Mouse (Mus musculus): ENCODE measurements around the gene Exosc3.

DNA sequence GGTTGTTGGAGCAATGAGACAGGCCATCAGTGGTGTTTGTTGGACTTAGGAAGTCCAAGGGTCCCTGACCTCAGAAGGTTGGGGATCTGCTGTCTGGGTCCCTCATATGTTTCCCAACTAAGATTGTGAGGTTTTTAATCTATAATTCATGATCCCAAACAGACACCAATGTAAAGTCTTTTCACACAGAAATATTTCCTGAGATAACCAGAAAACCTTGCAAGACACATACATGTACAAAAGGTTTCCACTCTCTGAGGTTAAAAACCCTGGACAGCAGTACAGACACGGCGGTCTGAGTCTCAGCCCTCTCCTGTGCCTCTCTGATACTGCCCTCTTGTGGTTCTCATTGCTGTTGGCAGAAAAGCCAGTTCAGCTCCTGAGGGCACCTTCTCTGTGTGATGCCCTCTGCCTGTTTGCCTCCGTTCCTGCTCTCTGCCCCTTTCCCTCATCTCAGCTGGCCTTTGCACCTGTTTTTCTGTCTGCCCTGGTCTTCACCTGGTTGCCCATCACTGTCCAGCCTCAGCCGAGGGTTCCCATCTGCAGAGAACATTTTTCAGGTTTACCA lies 62.5 kb downstream of the Exosc3 start:
- TF ChIP-seq GATA1 (IDR thresholded peaks at IDR 0.05; ENCODE audit: low read length) (no peak), TAL1 (IDR thresholded peaks at IDR 0.05; ENCODE audit: low read length) (no peak)

Measured in erythroblast, embryonic 14.5 days (primary cell).